Comparison of ENCODE assay signal across 25 mouse cellular contexts in genomic region chr10:107240446-107240845, GRCm38 (mm10). TPM values are rescaled to one million over a fixed set of nuclear protein-coding genes. Genes with fewer than 3 reads are reported as not detected.
"Had no signal": no experiment of that assay in that cellular context is flagged by ENCODE, and none has a peak within 500 bp of the region (broad histone marks: within the 10 kb centered on the region; RNA-seq: fewer than 3 reads in every experiment).

No protein-coding gene starts in this region.

- H3K9me3 ChIP-seq: embryonic facial prominence, embryonic 10.5 days; embryonic facial prominence, embryonic 12.5 days; embryonic facial prominence, embryonic 13.5 days; embryonic facial prominence, embryonic 15.5 days; forebrain, embryonic 10.5 days; forebrain, embryonic 12.5 days; forebrain, embryonic 13.5 days; forebrain, embryonic 15.5 days had no signal

- DNase-seq: cerebellum, adult 9-10 months; cerebellum, adult 9-11 months; cerebellum, postnatal 10 days; cerebellum, postnatal 14 days; cerebellum, postnatal 25 days; cerebellum, postnatal 36 days; embryo, embryonic 11 days; forebrain, postnatal 0 days; gastrocnemius, adult 2 months; gastrocnemius, postnatal 10 days; gastrocnemius, postnatal 14 days; gastrocnemius, postnatal 25 days; gastrocnemius, postnatal 36 days; heart, adult 11 months; heart, adult 18-20 months; heart, adult 2 months had no signal

- H3K27me3 ChIP-seq: embryonic facial prominence, embryonic 12.5 days; embryonic facial prominence, embryonic 13.5 days; embryonic facial prominence, embryonic 15.5 days; forebrain, embryonic 12.5 days; forebrain, embryonic 13.5 days; forebrain, embryonic 15.5 days had no signal

- H3K4me1 ChIP-seq: embryonic facial prominence, embryonic 10.5 days; embryonic facial prominence, embryonic 12.5 days; embryonic facial prominence, embryonic 13.5 days; embryonic facial prominence, embryonic 15.5 days; forebrain, embryonic 10.5 days; forebrain, embryonic 12.5 days; forebrain, embryonic 13.5 days; forebrain, embryonic 15.5 days had no signal

- H3K27ac ChIP-seq: embryonic facial prominence, embryonic 10.5 days; embryonic facial prominence, embryonic 12.5 days; embryonic facial prominence, embryonic 13.5 days; embryonic facial prominence, embryonic 15.5 days; forebrain, embryonic 10.5 days; forebrain, embryonic 12.5 days; forebrain, embryonic 13.5 days; forebrain, embryonic 15.5 days; gastrocnemius, adult 2 months; heart, adult 2 months had no signal

- H3K4me3 ChIP-seq: embryonic facial prominence, embryonic 10.5 days; embryonic facial prominence, embryonic 12.5 days; embryonic facial prominence, embryonic 13.5 days; embryonic facial prominence, embryonic 15.5 days; erythroblast, embryonic 14.5 days; forebrain, embryonic 10.5 days; forebrain, embryonic 12.5 days; forebrain, embryonic 13.5 days; forebrain, embryonic 15.5 days; gastrocnemius, adult 2 months; heart, adult 2 months had no signal

- H3K36me3 ChIP-seq: embryonic facial prominence, embryonic 10.5 days; embryonic facial prominence, embryonic 12.5 days; embryonic facial prominence, embryonic 13.5 days; embryonic facial prominence, embryonic 15.5 days; forebrain, embryonic 10.5 days; forebrain, embryonic 12.5 days; forebrain, embryonic 15.5 days had no signal

RNA-seq across cellular contexts. Expression of gene Lin7a, which starts 31.0 kb away (rescaled TPM):
- polyA plus RNA-seq: erythroblast, embryonic 14.5 days had no signal
